Mouse (Mus musculus) cerebellum, postnatal 4 days (tissue): ENCODE measurements at regions not wholly inside any gene's neighbourhood (a gene's known extent, or its start where the extent isn't known, plus 50 kb on each side); places are given as distances from the start of the nearest gene placed in this dataset.
A peak's percentile ranks its signal among the peaks of the same experiment; 100 is the strongest.

Experiments used
- DNase-seq, 2 experiments: peaks; one replicate each; pipeline ENCODE4 v3.0.0; 2022; ENCODE audit warnings: low spot score in 2 of 2, mixed read lengths in 1 of 2

GRCm38 (mm10) chr9:47265946-47266490 is 264.0 kb upstream of the Cadm1 start:
- DNase-seq = peak in 1 of 2 experiments; percentile 64

GRCm38 (mm10) chr9:47276303-47277005 is 253.5 kb upstream of the Cadm1 start:
- DNase-seq = peak in 1 of 2 experiments; percentile 25

GRCm38 (mm10) chr9:47279410-47279809 is 250.6 kb upstream of the Cadm1 start:
- DNase-seq = no peak

GRCm38 (mm10) chr9:47280146-47280545 is 249.8 kb upstream of the Cadm1 start:
- DNase-seq = peak in 1 of 2 experiments; percentile 36

- no peak for DNase-seq
Measured at GRCm38 (mm10) chr9:47280598-47280997, 249.4 kb upstream of the Cadm1 start.

- DNase-seq = no peak
Measured at GRCm38 (mm10) chr9:47283746-47284455, 246.1 kb upstream of the Cadm1 start.

- no peak for DNase-seq
Measured at GRCm38 (mm10) chr9:47286930-47287722, 242.8 kb upstream of the Cadm1 start.

- no peak for DNase-seq
Measured at GRCm38 (mm10) chr9:47288587-47289199, 241.3 kb upstream of the Cadm1 start.

- DNase-seq = no peak
Measured at GRCm38 (mm10) chr9:47300633-47301032, 229.3 kb upstream of the Cadm1 start.

GRCm38 (mm10) chr9:47307125-47307751 is 222.7 kb upstream of the Cadm1 start:
- peak; percentile 52 to 91 for DNase-seq

- DNase-seq = peak in 1 of 2 experiments; percentile 83
Measured at GRCm38 (mm10) chr9:47307752-47308500, 222.0 kb upstream of the Cadm1 start.

- DNase-seq = no peak
Measured at GRCm38 (mm10) chr9:47313433-47313832, 216.5 kb upstream of the Cadm1 start.

GRCm38 (mm10) chr9:47314236-47314635 is 215.7 kb upstream of the Cadm1 start:
- no peak for DNase-seq

GRCm38 (mm10) chr9:47320345-47320744 is 209.6 kb upstream of the Cadm1 start:
- no peak for DNase-seq

GRCm38 (mm10) chr9:47321106-47321789 is 208.7 kb upstream of the Cadm1 start:
- DNase-seq = no peak

- DNase-seq = no peak
Measured at GRCm38 (mm10) chr9:47322293-47322692, 207.7 kb upstream of the Cadm1 start.

- DNase-seq = no peak
Measured at GRCm38 (mm10) chr9:47323051-47323450, 206.9 kb upstream of the Cadm1 start.

GRCm38 (mm10) chr9:47327575-47327974 is 202.4 kb upstream of the Cadm1 start:
- no peak for DNase-seq

GRCm38 (mm10) chr9:47332929-47333328 is 197.0 kb upstream of the Cadm1 start:
- no peak for DNase-seq

- DNase-seq = no peak
Measured at GRCm38 (mm10) chr9:47338221-47338620, 191.8 kb upstream of the Cadm1 start.
